Mouse (Mus musculus): Measurements from ENCODE around the gene RPS10-NUDT3.

GRCm38 (mm10) chr17:27678924-27679813 lies 44.1 kb upstream of the RPS10-NUDT3 start:
- no peak for TF ChIP-seq CTCF (conservative IDR thresholded peaks at IDR 0.05; ENCODE audit: low read length)
- no peak for TF ChIP-seq POU5F1 (IDR thresholded peaks at IDR 0.05; ENCODE audit: borderline replicate concordance, low read length)
